Mouse (Mus musculus): Measurements from ENCODE around the gene Tagln3. TPM values are rescaled to one million over a fixed set of nuclear protein-coding genes. Genes with fewer than 3 reads are reported as not detected.

Tagln3 gene
- polyA plus RNA-seq, 1 experiment: 808 TPM

DNA sequence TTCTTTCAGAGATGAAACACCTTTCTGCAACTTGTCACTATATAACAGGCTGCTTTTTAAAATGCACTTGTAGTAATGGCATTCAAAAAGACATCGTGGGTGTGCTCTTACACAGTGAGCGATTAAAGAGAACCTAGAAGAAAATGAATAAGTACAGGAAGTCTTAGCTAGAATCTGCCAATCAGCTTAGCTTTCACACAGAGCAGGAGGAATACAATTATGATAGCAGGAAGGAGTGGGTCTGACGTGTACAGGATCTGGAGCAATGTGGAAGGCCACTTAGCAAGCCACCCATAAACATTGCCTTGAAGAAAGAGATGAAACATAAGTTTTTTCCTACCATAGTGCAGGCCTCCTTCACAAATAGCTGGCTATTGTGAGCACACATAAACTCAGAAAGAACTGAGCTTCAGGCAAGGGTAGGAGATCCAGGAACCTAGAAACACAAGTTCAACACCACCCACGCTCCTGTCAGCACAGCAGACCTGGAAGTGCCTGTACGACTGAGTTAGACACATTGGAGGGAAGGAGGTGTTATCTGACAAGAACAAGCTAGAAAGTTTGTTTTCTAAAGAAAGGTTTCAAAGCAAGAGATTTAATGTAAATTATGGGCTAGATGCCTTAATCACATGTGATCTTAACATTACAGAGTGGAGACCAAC is 9.8 kb downstream of the Tagln3 start:
- Histone ChIP-seq H3K4me1 (ENCODE audit: control insufficient read depth, insufficient read depth, low read length) (peaks cover 20% of the 10 kb centered on the region), H3K4me3 (replicated peaks; ENCODE audit: insufficient read depth, low read depth, low read length) (no peak overlapping the region), H3K27me3 (ENCODE audit: control insufficient read depth, insufficient read depth, low read length) (no peaks in the 10 kb centered on the region), H3K27ac (ENCODE audit: insufficient read depth, low read length) (no peak overlapping the region)
- TF ChIP-seq POLR2A (IDR thresholded peaks at IDR 0.05; ENCODE audit: borderline replicate concordance, insufficient read depth, low read length) (no peak), CTCF (IDR thresholded peaks at IDR 0.05; ENCODE audit: borderline replicate concordance, insufficient read depth, low read depth, low read length) (no peak)
- 78% methylated on average over 5 of the region's 5 CpGs for WGBS
- no peak for DNase-seq

DNA sequence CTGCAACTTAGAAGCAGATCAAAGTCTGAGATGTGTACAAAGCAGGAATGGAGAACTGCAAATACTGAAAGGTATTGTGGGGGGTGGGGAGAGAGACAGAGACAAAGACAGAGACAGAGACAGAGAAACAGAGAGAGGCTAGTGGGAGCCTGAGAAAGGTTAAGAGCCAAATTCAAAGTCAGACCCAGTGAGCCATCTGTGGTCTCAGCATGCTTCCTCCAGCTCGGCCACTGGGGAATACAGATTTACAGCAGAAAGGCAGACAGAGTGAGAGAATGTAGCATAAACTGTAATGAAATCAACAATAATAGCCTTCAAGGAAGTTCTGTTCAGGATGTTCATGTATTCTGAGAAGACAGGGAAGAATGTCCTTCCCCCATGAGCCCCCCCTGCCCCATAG is 10.5 kb downstream of the Tagln3 start:
- peak overlapping the region; percentile 16; the same call in 1 of the 2 replicates for H3K27ac ChIP-seq (ENCODE audit: insufficient read depth, low read length)
- TF ChIP-seq CTCF (IDR thresholded peaks at IDR 0.05; ENCODE audit: borderline replicate concordance, insufficient read depth, low read depth, low read length) (no peak), POLR2A (IDR thresholded peaks at IDR 0.05; ENCODE audit: borderline replicate concordance, insufficient read depth, low read length) (no peak)
- H3K4me1 ChIP-seq (ENCODE audit: control insufficient read depth, insufficient read depth, low read length): peaks cover 20% of the 10 kb centered on the region
- DNase-seq: peak; percentile 45 to 52
- no peak overlapping the region for H3K4me3 ChIP-seq (replicated peaks; ENCODE audit: insufficient read depth, low read depth, low read length)
- H3K27me3 ChIP-seq (ENCODE audit: control insufficient read depth, insufficient read depth, low read length): no peaks in the 10 kb centered on the region
- 3% methylated on average over 1 of the region's 1 CpGs for WGBS

DNA sequence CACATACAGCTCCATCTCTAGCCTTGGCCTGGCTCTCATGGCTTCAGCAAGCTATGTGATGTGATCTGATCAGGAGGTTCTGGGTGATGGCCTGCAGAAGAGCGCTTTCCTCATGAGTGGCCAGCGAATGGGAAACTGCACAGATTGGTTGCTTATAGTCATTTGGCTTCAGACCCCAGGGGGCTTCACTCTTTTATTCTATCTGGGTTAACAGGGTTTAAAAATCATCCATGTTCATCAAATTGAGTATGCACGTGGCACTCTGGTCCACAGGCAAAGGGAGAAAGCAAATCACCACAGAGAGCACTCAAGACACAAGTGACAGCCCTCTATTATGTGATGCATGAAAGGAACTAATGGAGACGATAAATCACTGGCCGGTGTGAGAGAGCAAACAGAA is 11.1 kb downstream of the Tagln3 start:
- TF ChIP-seq POLR2A (IDR thresholded peaks at IDR 0.05; ENCODE audit: borderline replicate concordance, insufficient read depth, low read length) (no peak), CTCF (IDR thresholded peaks at IDR 0.05; ENCODE audit: borderline replicate concordance, insufficient read depth, low read depth, low read length) (no peak)
- 54% methylated on average over 5 of the region's 5 CpGs for WGBS
- Histone ChIP-seq H3K4me3 (replicated peaks; ENCODE audit: insufficient read depth, low read depth, low read length) (no peak overlapping the region), H3K4me1 (ENCODE audit: control insufficient read depth, insufficient read depth, low read length) (peaks cover 14% of the 10 kb centered on the region), H3K27me3 (ENCODE audit: control insufficient read depth, insufficient read depth, low read length) (no peaks in the 10 kb centered on the region), H3K27ac (ENCODE audit: insufficient read depth, low read length) (no peak overlapping the region)
- no peak for DNase-seq

DNA sequence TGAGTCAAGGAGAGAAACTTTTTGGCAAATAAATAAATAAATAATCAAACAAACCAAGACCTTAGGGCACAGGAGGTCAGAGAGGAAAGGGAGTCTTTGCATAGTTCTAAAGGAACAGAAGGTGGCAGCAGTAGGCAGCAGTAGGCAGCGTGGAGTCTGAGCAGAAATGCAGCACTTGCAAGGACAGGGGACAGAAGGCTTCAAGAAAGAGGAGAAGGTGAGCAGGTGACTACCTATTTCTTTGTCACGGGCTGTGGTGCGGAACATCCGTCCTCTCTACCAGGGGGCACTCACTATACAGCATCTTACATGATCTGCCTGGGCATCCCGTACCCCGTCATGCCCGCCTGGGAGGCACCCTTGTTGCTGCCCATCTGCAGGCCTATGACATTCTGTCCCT is 13.1 kb downstream of the Tagln3 start:
- DNase-seq: peak; percentile 44 to 48
- Histone ChIP-seq H3K4me1 (ENCODE audit: control insufficient read depth, insufficient read depth, low read length) (peaks cover 13% of the 10 kb centered on the region), H3K27me3 (ENCODE audit: control insufficient read depth, insufficient read depth, low read length) (no peaks in the 10 kb centered on the region), H3K4me3 (replicated peaks; ENCODE audit: insufficient read depth, low read depth, low read length) (no peak overlapping the region), H3K27ac (ENCODE audit: insufficient read depth, low read length) (no peak overlapping the region)
- TF ChIP-seq CTCF (IDR thresholded peaks at IDR 0.05; ENCODE audit: borderline replicate concordance, insufficient read depth, low read depth, low read length): peak; percentile 63; the same call in 1 of the 2 replicates
- no peak for TF ChIP-seq POLR2A (IDR thresholded peaks at IDR 0.05; ENCODE audit: borderline replicate concordance, insufficient read depth, low read length)
- WGBS: 52% methylated on average over 7 of the region's 7 CpGs

DNA sequence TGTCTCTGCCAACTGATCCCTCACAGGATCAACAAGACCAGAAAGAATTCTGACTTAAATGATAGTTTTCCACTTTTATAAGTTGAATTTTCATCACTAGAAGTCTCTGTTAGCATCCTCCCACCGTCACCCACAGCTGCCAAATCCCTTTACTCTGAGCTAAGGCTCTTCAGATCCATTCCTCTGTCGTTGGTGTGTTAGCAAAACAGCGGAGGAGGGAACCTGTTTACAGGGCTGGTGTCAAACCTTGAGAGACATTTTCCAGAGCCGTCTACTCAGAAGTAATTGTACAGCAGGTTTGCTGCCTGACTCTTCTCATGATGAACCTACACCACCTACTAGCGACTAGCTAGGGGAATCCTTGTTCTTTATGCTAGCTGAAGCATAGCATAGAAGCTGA is 25.1 kb downstream of the Tagln3 start:
- Histone ChIP-seq H3K4me1 (ENCODE audit: control insufficient read depth, insufficient read depth, low read length) (peaks cover 13% of the 10 kb centered on the region), H3K4me3 (replicated peaks; ENCODE audit: insufficient read depth, low read depth, low read length) (no peak overlapping the region), H3K27ac (ENCODE audit: insufficient read depth, low read length) (no peak overlapping the region), H3K27me3 (ENCODE audit: control insufficient read depth, insufficient read depth, low read length) (no peaks in the 10 kb centered on the region)
- 81% methylated on average over 5 of the region's 5 CpGs for WGBS
- DNase-seq: no peak
- TF ChIP-seq POLR2A (IDR thresholded peaks at IDR 0.05; ENCODE audit: borderline replicate concordance, insufficient read depth, low read length) (no peak), CTCF (IDR thresholded peaks at IDR 0.05; ENCODE audit: borderline replicate concordance, insufficient read depth, low read depth, low read length) (no peak)

DNA sequence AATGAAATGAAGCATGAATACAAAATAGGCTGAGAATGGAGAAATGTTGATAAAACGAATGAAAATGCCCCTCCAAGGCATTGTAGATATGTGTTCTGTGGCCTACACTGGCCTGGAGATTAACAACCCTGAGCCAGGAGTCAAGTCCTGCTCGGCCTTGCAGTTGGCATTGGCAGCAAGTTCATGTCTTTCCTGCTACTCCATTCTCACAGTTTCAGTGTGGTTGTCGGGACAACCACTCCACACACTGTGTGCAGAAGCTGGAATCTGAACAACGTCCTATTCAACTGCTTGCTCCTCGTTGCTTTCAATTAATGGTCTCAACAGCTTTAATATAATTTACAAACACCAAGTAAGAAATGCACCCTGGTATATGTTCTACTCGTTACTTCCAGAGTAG is 26.4 kb downstream of the Tagln3 start:
- Histone ChIP-seq H3K27ac (ENCODE audit: insufficient read depth, low read length) (no peak overlapping the region), H3K27me3 (ENCODE audit: control insufficient read depth, insufficient read depth, low read length) (no peaks in the 10 kb centered on the region), H3K4me1 (ENCODE audit: control insufficient read depth, insufficient read depth, low read length) (peaks cover 13% of the 10 kb centered on the region), H3K4me3 (replicated peaks; ENCODE audit: insufficient read depth, low read depth, low read length) (no peak overlapping the region)
- WGBS: 50% methylated on average over 6 of the region's 6 CpGs
- TF ChIP-seq POLR2A (IDR thresholded peaks at IDR 0.05; ENCODE audit: borderline replicate concordance, insufficient read depth, low read length): no peak
- TF ChIP-seq CTCF (IDR thresholded peaks at IDR 0.05; ENCODE audit: borderline replicate concordance, insufficient read depth, low read depth, low read length): no peak
- DNase-seq: no peak

DNA sequence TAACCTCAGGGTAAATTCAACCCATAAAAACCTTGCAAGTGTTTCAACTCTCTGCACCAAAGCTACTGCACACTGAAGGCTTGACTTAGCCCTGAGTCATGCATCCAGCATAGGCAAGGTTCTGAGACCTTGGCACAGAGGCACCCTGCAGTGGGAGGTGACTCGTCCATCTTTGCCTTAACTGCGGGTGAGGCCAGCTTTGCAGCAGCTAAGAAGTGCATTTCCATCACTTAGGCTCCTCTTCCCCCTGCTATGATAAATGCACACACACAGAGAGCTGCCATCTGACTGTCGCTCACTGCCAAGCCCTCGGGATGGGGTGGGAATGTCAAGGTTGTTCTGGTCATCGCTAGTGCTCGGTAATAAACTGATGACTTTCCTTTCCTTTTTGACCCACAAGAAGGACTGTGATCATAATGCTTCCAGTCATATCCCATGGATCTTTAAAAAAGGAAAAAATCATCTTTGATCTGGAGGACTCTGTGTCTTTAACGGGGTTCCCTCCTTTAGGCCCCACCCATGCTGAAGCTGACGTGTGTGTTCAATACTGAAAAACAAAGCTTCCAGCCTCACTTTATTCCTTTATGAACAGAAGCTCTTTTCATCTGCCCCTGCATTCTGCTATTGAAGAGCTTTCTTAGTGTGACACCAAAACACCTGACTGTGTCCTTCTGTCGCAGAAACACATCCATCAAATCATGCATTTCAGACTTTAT is 28.8 kb downstream of the Tagln3 start:
- peak; percentile 57 to 64 for DNase-seq
- peak overlapping the region; percentile 29 for H3K27ac ChIP-seq (ENCODE audit: insufficient read depth, low read length)

DNA sequence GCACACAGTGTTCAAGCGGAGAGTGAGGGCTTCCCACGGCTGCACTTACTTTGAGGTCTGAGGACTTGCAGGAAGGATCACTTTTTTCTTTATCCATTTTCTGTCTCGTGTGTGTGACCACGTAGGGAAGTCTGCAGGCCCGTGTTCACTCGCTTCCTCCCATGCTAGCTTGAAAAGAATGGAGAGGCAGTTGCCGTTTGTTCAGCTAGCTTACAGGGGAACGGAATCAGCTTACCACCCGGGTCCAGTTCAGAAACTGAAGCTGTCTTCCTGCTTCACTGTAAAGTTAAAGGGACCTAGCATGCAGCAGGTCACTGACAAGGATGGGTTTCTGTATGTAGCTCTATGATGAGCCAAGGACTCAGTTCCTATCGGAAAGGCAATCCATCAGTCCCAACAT is 30.9 kb downstream of the Tagln3 start, which contains the start of gene Tmprss7:
Gene Tmprss7 (minus strand): TSS at position 101 of the 400 bp plus-strand sequence.
- TF ChIP-seq POLR2A (IDR thresholded peaks at IDR 0.05; ENCODE audit: borderline replicate concordance, insufficient read depth, low read length) (no peak), CTCF (IDR thresholded peaks at IDR 0.05; ENCODE audit: borderline replicate concordance, insufficient read depth, low read depth, low read length) (no peak)
- no peak for DNase-seq
- WGBS: 88% methylated on average over 10 of the region's 10 CpGs
- Histone ChIP-seq H3K4me1 (ENCODE audit: control insufficient read depth, insufficient read depth, low read length) (peaks cover 13% of the 10 kb centered on the region), H3K27ac (ENCODE audit: insufficient read depth, low read length) (no peak within 1 kb of the TSS), H3K4me3 (replicated peaks; ENCODE audit: insufficient read depth, low read depth, low read length) (no peak within 1 kb of the TSS), H3K27me3 (ENCODE audit: control insufficient read depth, insufficient read depth, low read length) (no peaks in the 10 kb centered on the region)

More for the DNA sequence above, 28.8 kb downstream of the Tagln3 start:
- WGBS: 20% methylated on average over 9 of the region's 9 CpGs
- peaks cover 13% of the 10 kb centered on the region for H3K4me1 ChIP-seq (ENCODE audit: control insufficient read depth, insufficient read depth, low read length)
- no peaks in the 10 kb centered on the region for H3K27me3 ChIP-seq (ENCODE audit: control insufficient read depth, insufficient read depth, low read length)
- TF ChIP-seq CTCF (IDR thresholded peaks at IDR 0.05; ENCODE audit: borderline replicate concordance, insufficient read depth, low read depth, low read length) (no peak), POLR2A (IDR thresholded peaks at IDR 0.05; ENCODE audit: borderline replicate concordance, insufficient read depth, low read length) (no peak)
- no peak overlapping the region for H3K4me3 ChIP-seq (replicated peaks; ENCODE audit: insufficient read depth, low read depth, low read length)
